Mouse (Mus musculus): ENCODE data around the gene Nup210. TPM values are rescaled to one million over a fixed set of nuclear protein-coding genes. Genes with fewer than 3 reads are reported as not detected.
"Not testable (repeated sequence)": the region's sequence is repeated elsewhere in the genome, so short reads cannot be mapped to it uniquely, and the experiment has no call there.

The Nup210 gene
- total RNA-seq, 2 experiments from 2014 or later: 17.8 to 23.4 TPM

GRCm38 (mm10) chr6:91108301-91108916, 8.2 kb downstream of the Nup210 start:
- DNase-seq (ENCODE audit: extremely low spot score in 1 of 2, low spot score in 1 of 2): no peak

- DNase-seq (ENCODE audit: extremely low spot score in 1 of 2, low spot score in 1 of 2): no peak
Observed at GRCm38 (mm10) chr6:91105400-91106129, 11.1 kb downstream of the Nup210 start.

GRCm38 (mm10) chr6:91104765-91105399, 11.7 kb downstream of the Nup210 start:
- DNase-seq (ENCODE audit: extremely low spot score in 1 of 2, low spot score in 1 of 2): no peak

GRCm38 (mm10) chr6:91103421-91103820, 13.2 kb downstream of the Nup210 start:
- not testable (repeated sequence) for DNase-seq (ENCODE audit: extremely low spot score in 1 of 2, low spot score in 1 of 2)

GRCm38 (mm10) chr6:91100621-91101020, 16.0 kb downstream of the Nup210 start:
- DNase-seq (ENCODE audit: extremely low spot score in 1 of 2, low spot score in 1 of 2): no peak

GRCm38 (mm10) chr6:91097879-91098278, 18.8 kb downstream of the Nup210 start:
- no peak for DNase-seq (ENCODE audit: extremely low spot score in 1 of 2, low spot score in 1 of 2)

GRCm38 (mm10) chr6:91095072-91095601, 21.5 kb downstream of the Nup210 start:
- no peak for DNase-seq (ENCODE audit: extremely low spot score in 1 of 2, low spot score in 1 of 2)

- no peak for DNase-seq (ENCODE audit: extremely low spot score in 1 of 2, low spot score in 1 of 2)
Observed at GRCm38 (mm10) chr6:91092216-91092899, 24.3 kb downstream of the Nup210 start.

GRCm38 (mm10) chr6:91085114-91085892, 31.3 kb downstream of the Nup210 start:
- DNase-seq (ENCODE audit: extremely low spot score in 1 of 2, low spot score in 1 of 2): no peak

GRCm38 (mm10) chr6:91080033-91080432, 36.6 kb downstream of the Nup210 start:
- DNase-seq (ENCODE audit: extremely low spot score in 1 of 2, low spot score in 1 of 2): no peak

- DNase-seq (ENCODE audit: extremely low spot score in 1 of 2, low spot score in 1 of 2): peak; percentile 43 to 44
Observed at GRCm38 (mm10) chr6:91076249-91076648, 40.4 kb downstream of the Nup210 start.

- no peak for DNase-seq (ENCODE audit: extremely low spot score in 1 of 2, low spot score in 1 of 2)
Observed at GRCm38 (mm10) chr6:91068511-91068910, 48.1 kb downstream of the Nup210 start.

- DNase-seq (ENCODE audit: extremely low spot score in 1 of 2, low spot score in 1 of 2): no peak
Observed at GRCm38 (mm10) chr6:91067048-91067447, 49.6 kb downstream of the Nup210 start.

GRCm38 (mm10) chr6:91061296-91061695, 55.3 kb downstream of the Nup210 start:
- no peak for DNase-seq (ENCODE audit: extremely low spot score in 1 of 2, low spot score in 1 of 2)

- peak; percentile 34 to 64 for DNase-seq (ENCODE audit: extremely low spot score in 1 of 2, low spot score in 1 of 2)
Observed at GRCm38 (mm10) chr6:91059711-91060110, 56.9 kb downstream of the Nup210 start.

GRCm38 (mm10) chr6:91057989-91058388, 58.6 kb downstream of the Nup210 start:
- DNase-seq (ENCODE audit: extremely low spot score in 1 of 2, low spot score in 1 of 2): no peak

GRCm38 (mm10) chr6:91056348-91056747, 60.3 kb downstream of the Nup210 start:
- no peak for DNase-seq (ENCODE audit: extremely low spot score in 1 of 2, low spot score in 1 of 2)

- no peak for DNase-seq (ENCODE audit: extremely low spot score in 1 of 2, low spot score in 1 of 2)
Observed at GRCm38 (mm10) chr6:91052572-91052971, 64.1 kb downstream of the Nup210 start.

- DNase-seq (ENCODE audit: extremely low spot score in 1 of 2, low spot score in 1 of 2): no peak
Observed at GRCm38 (mm10) chr6:91048019-91048418, 68.6 kb downstream of the Nup210 start.

GRCm38 (mm10) chr6:91047434-91047833, 69.2 kb downstream of the Nup210 start:
- no peak for DNase-seq (ENCODE audit: extremely low spot score in 1 of 2, low spot score in 1 of 2)

Data from layer of hippocampus, postnatal 25 days (tissue).